Mouse (Mus musculus) c-Kit-positive CD71-positive TER-119-positive erythroid progenitor cells, embryonic 14.5 days (primary cell): Measurements from ENCODE around the gene Bin2.
A peak's percentile ranks its signal among the peaks of the same experiment; 100 is the strongest.
"Not testable (repeated sequence)": the region's sequence is repeated elsewhere in the genome, so short reads cannot be mapped to it uniquely, and the experiment has no call there.

Experiments used
- DNase-seq: peaks from one replicate; pipeline ENCODE4 v3.0.0-alpha.2; 2013; ENCODE audit warnings: low spot score

Bin2 gene

GRCm38 (mm10) chr15:100646161-100646560 lies 23.2 kb downstream of the Bin2 start:
- no peak for DNase-seq

DNA sequence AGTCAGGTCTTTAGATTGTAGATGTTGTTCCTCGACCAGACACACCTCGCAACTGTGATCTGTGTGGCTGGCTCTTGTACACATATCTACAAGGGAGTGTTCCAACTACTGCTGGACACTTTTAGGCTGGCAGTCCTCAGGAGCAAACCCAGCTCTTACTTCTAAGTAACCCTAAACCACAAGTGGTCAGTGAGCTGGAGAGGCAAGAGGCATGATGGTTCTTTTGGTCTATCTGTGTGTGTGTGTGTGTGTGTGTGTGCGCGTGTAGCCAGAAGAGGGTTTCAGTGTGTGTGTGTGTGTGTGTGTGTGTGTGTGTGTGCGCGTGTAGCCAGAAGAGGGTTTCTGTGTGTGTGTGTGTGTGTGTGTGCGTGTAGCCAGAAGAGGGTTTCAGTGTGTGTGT lies 26.9 kb downstream of the Bin2 start:
- DNase-seq: no peak

GRCm38 (mm10) chr15:100641226-100641810 lies 28.0 kb downstream of the Bin2 start:
- no peak for DNase-seq

DNA sequence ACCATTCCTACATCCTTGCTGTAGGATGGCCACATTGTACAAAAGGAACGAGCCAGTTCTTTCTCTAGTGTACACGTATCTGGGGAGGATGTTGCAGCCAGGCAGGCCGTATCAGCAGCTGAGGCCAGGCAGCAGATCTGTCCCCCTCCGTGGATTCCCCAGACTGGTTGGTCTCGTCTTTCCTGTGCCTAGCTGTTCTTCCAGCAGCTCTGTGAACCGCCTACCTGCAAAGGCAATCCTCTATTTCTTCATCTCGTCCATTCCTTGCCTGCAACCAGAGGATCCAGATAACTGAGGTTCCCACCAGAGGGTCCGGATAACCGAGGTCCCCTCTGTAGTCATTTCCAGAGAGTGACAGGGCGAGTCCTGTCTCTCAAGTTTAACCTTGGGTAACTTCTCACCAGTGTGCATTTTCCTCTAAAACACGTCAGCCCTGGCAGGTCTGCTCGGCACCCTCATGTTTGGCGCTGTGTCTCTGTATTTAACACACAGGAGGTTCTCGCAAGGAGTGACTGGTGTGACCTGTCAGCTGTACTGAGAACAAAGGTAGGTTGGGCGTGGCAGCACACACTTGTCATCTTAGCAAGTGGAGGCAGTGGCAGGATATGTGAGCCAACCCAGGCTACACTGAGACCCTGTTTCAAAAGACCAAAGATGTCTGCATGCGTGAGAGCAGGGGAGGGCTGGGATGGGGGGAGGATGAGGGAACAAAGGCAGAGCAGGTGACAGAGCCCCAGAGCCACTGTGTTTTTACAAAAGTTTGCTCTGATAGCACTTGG lies 29.2 kb downstream of the Bin2 start:
- DNase-seq: no peak

DNA sequence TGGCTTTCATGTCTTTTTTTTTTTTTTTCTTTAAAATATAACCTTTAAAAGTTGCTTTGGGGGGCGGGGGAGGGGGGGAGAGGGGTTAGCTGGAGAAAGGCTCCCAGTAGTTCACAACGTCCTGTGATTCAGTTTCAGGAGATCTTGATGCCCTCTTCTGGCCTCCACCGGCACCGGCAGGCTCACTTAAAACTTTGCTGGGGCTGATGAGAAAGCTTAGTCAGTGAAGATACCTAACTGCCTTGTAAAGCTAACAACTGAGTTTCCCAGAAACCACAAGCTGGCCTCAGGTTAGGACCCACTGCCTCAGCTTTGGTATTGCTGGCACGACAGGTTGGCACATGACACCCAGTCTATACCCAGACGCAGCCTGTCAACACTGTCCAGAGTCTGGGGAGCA lies 31.7 kb downstream of the Bin2 start:
- no peak for DNase-seq

DNA sequence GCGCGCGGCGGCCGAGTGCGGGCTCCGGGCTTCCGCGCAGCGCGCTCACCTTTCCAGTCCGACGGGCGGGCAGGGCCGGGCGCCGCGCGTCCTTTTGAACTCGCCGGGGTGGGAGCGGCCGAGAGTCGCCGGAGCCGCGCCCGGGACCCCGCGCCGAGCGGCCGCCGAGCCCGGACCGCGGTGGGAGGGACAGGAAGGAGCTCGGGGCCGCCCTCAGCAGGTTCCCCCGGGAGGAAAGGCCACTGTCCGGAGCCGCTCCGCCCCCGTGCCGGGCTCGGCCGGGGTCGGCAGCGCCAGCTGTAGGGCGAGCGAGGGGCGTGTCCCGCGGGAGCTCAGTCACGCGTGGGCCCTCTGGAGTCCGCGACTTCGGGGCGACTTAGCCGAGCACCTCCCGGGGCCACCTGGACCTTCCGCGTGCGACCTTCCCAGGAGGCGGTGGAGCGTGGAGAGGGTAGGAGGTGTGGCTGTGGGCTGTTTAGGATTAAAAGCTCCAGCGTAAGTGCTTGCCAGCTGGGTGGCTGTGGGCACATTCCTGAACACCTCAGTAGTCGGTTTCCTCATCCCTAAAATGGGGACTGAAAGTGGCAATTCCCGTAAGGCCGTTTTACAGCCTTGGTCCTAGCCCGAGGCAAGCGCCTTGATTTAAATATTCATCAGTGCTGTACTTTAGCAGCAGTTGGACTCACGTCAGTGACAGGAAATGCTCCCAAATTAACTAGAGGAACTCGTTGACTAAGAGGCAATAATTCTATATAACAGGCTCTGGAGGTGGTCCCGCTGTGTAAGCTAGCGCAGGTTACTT lies 32.5 kb downstream of the Bin2 start, which contains the start of gene Smagp:
Gene Smagp, minus strand, starts transcription at position 241 of the 802 bp plus-strand sequence.
- no peak for DNase-seq

DNA sequence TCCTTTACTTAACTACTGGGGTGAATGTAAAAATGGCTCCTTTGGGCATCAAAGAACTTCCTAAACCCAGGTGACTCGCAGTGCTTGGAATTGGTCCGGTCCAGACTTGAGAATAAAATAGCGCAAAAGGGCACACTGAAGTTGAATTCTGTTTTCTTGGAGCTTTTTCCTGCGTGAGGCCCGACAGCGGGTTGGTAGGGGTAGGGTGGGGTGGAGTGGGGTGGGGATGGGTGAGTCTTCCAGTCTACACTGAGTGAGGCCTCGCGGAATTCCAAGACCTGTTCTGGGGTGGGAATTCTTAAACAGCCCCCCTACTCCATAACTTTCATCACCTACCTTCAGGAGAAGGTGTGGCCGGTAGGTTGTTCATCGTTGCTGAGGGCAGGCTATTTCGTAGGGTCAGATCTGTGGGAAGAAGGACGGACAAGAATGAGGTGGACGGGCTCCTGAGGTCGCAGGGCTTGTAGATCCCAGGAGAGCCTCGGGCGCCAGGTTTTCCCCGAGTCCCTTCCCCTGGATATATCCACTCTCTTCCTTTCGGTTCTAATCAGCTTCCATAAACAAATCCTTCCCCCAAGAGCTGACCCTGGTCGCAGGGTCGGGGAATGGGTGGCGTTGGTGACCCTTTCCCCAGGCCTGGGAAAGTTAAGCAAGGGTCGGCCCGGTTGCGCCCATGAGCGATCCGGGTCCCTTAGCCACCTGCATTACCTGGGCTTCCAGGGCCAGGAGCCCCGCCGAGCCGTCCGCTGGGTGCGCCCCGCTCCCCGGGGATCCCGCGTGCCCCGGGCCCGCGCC lies 33.3 kb downstream of the Bin2 start:
- no peak for DNase-seq

DNA sequence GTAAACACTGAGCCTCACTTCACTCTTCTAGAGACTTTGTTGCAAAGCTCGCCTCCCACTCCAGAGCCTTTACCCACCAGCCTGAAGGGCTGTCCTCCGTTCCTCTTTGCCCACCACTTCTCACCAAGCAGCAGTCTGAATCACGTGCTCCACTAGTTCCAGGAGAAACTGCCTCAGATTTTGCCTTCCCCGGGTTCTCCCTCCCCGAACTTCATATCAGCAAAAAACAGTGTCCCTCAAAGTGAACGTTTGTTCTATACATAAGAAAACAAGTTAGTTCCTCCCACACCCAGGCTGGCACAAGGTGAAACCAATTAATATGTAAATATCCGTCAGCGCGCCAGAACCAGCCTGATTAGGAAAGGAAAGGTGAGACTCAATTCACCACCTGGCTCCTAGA lies 34.1 kb downstream of the Bin2 start:
- no peak for DNase-seq

DNA sequence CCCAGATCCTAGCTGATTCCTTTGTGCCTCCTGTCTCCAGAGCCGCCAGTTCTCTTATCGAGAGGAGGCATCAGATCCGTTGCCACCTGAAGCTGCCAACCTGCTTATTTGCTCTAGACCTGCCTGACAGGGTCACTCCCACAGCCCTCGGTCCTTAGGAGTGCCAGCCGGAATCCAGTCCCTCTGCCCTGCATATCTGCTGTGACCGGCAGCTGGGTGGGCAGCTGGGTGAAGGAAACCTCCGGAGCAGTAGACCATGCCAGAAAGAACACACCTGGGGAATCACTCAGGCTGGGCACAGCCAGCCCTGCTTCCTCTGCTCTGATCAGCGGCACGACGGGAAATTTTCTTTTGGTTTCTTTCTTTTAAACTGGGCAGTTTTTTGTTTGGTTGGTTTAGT lies 36.0 kb downstream of the Bin2 start:
- no peak for DNase-seq

GRCm38 (mm10) chr15:100632323-100632722 lies 37.0 kb downstream of the Bin2 start:
- no peak for DNase-seq

- no peak for DNase-seq
Observed at GRCm38 (mm10) chr15:100631454-100632170, 37.7 kb downstream of the Bin2 start.

DNA sequence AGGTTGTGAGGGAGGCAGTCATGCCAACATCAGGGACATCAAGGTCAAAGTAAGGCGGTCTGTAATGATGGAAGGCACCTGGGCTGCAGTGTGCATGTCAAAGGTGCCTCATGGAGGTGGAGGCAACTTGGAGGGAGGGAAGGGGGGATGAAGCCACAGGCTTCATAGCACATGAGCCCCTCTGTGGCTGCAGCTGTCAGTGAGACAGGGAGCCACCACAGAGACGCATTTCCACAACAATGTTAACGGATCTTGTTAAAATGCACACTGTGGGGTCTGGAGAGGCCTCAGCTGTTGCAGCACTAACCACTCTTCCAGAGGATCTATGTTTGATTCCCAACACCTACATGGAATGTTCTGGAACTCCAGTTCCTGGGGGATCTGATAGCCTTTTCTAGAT lies 39.2 kb downstream of the Bin2 start:
- DNase-seq: no peak

DNA sequence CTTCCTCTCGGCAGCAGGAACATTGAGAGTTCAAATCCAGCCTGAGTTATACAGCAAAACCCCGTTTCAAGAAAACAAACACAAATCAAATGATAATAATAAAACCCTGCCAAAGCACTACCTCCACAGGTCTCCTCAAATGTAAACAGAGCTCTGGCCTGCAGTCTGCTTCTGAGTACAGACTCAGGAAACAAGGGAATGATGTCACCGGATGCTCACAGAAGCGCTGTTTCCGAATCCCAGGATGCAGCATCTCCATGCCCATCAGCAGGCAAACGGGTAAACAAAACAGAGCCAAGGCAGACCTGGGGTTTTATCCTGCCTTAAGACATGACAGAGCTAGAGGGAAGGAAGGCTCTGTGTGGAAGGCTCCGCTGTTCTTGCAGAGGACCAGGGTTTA lies 40.6 kb downstream of the Bin2 start:
- DNase-seq: no peak

GRCm38 (mm10) chr15:100627774-100628370 lies 41.5 kb downstream of the Bin2 start:
- DNase-seq: no peak

- DNase-seq: peak; percentile 24
Observed at GRCm38 (mm10) chr15:100627287-100627686, 42.1 kb downstream of the Bin2 start.

GRCm38 (mm10) chr15:100624435-100624834 lies 44.9 kb downstream of the Bin2 start:
- DNase-seq: no peak

GRCm38 (mm10) chr15:100623754-100624153 lies 45.6 kb downstream of the Bin2 start:
- no peak for DNase-seq

DNA sequence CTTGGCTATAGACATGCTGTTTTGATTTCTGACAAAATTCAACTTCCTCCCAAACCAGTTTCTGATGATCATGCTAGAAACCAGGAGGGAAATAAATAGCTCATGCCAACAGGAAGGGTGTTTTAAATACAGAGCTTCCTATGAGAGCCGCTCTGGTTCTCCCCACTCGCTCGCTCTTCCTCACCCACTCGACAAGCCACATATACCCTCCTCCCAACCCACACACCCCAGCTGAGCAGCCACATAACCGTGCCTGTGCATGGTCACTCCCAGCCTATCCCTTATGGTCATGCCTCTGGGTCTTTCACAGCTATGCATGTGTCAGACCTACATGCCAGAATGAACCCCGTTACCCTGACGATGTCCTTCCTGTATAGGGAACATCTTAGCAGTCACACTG lies 47.2 kb downstream of the Bin2 start:
- DNase-seq: no peak

- not testable (repeated sequence) for DNase-seq
Observed at GRCm38 (mm10) chr15:100621671-100622070, 47.7 kb downstream of the Bin2 start.

- DNase-seq: no peak
Observed at GRCm38 (mm10) chr15:100619200-100619599, 50.2 kb downstream of the Bin2 start.

DNA sequence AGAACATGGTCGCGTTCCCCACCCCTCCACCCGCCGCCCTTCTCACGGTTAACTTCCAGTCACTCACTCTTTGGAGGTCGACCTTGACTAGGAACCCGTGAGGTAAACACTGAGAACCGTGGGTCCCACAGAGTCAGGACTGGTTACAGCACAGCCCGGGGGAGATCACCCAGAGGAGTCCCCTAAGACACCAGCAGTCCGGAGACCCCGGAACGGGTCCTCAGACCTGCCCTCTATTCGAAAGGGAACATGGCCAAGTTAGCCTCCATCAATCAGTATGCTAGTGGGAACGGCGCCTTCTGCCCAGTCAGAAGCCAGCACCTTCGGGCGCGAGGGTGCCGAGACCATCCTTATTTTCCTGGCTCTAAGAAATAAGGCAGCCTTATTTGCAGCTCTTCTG lies 53.1 kb downstream of the Bin2 start:
- no peak for DNase-seq
